Mouse (Mus musculus) small intestine, adult 2 months (tissue): ENCODE measurements around the gene Asphd1. TPM values are rescaled to one million over a fixed set of nuclear protein-coding genes. Genes with fewer than 3 reads are reported as not detected.

ENCODE experiments used
- H3K27ac ChIP-seq: fragments of 200-500 bp; 2 replicates; pipeline ENCODE4 v1.5.1; 2012; ENCODE audit warnings: low read depth, low read length, control low read depth, inconsistent platforms; ENCODE audit not compliant: insufficient read depth
- H3K27me3 ChIP-seq: fragments of 200-500 bp; 2 replicates; pipeline ENCODE4 v1.6.1; 2012; ENCODE audit warnings: mild to moderate bottlenecking, moderate library complexity, low read length, inconsistent platforms; ENCODE audit not compliant: control insufficient read depth, insufficient read depth
- H3K36me3 ChIP-seq: fragments of 200-500 bp; 2 replicates; pipeline ENCODE4 v1.6.1; 2012; ENCODE audit warnings: mild to moderate bottlenecking, low read length, control low read depth, inconsistent platforms; ENCODE audit not compliant: control insufficient read depth, insufficient read depth
- H3K4me1 ChIP-seq: fragments of 200-500 bp; 2 replicates; pipeline ENCODE4 v1.6.1; 2012; ENCODE audit warnings: low read length, inconsistent platforms, mixed read lengths; ENCODE audit not compliant: control insufficient read depth, insufficient read depth, insufficient read length
- H3K4me3 ChIP-seq: fragments of 200-500 bp; 2 replicates; pipeline ENCODE4 v1.5.1; 2012; ENCODE audit warnings: low read depth, mild to moderate bottlenecking, control low read depth, inconsistent platforms, low read length, moderate library complexity
- CTCF ChIP-seq: fragments of 200-500 bp; IDR thresholded peaks from 2 replicates; pipeline ENCODE4 v1.5.1; 2012; ENCODE audit warnings: low read depth, mild to moderate bottlenecking, control low read depth, inconsistent platforms, low read length, moderate library complexity, mixed read lengths; ENCODE audit not compliant: insufficient replicate concordance, insufficient read length; ENCODE audit errors: extremely low read depth
- POLR2A ChIP-seq: fragments of 200-500 bp; IDR thresholded peaks from 2 replicates; pipeline ENCODE4 v1.6.1; 2012; ENCODE audit warnings: low read depth, mild to moderate bottlenecking, control low read depth, inconsistent platforms, low read length, moderate library complexity
- WGBS: fragments of 180-500 bp; shearing (Covaris S2); methylation state at CpG from one replicate; pipeline ENCODE4 v1.1.7; 2018; 5-methylcytosine and 5-hydroxymethylcytosine counted together
- polyA plus RNA-seq: library from polyadenylated mRNA; depleted of rRNA; stranded (reverse); fragments of >200 nt; gene quantifications from 2 replicates; pipeline ENCODE4 v1.2.3, GENCODE M21; 2012

Asphd1 gene
- polyA plus RNA-seq, 1 experiment = 0.19 TPM

GRCm38 (mm10) chr7:126950647-126951615 is 1.5 kb upstream of the Asphd1 start:
- Histone ChIP-seq H3K27ac (no peak overlapping the region), H3K27me3 (peaks cover 19% of the 10 kb centered on the region), H3K36me3 (no peaks in the 10 kb centered on the region), H3K4me1 (peaks cover 5% of the 10 kb centered on the region), H3K4me3 (0 out of 2 replicates have a peak overlapping the region, but pooled peaks have one; percentile 5)
- WGBS = 14% methylated on average over 26 of the region's 26 CpGs
- TF ChIP-seq POLR2A (no peak), CTCF (no peak)

- WGBS = 2% methylated on average over 42 of the region's 42 CpGs
- peak within 1 kb of the TSS; percentile 62 for H3K4me3 ChIP-seq
- peaks cover 3% of the 10 kb centered on the region; the same call in 1 of the 2 replicates for H3K36me3 ChIP-seq
- no peak within 1 kb of the TSS for H3K27ac ChIP-seq
- H3K4me1 ChIP-seq = peaks cover 7% of the 10 kb centered on the region
- peaks cover 19% of the 10 kb centered on the region for H3K27me3 ChIP-seq
- TF ChIP-seq POLR2A (no peak), CTCF (no peak)
These were observed 638 bp upstream of the Asphd1 start, which contains the start of gene Sez6l2 for GRCm38 (mm10) chr7:126949793-126950646. Gene Sez6l2 (plus strand): TSS chr7:126950563.

GRCm38 (mm10) chr7:126948626-126949025 is 756 bp downstream of the Asphd1 start:
- Histone ChIP-seq H3K4me3 (no peak overlapping the region), H3K4me1 (peaks cover 9% of the 10 kb centered on the region), H3K36me3 (peaks cover 8% of the 10 kb centered on the region; the same call in 1 of the 2 replicates), H3K27me3 (peaks cover 19% of the 10 kb centered on the region), H3K27ac (no peak overlapping the region)
- TF ChIP-seq CTCF (no peak), POLR2A (no peak)
- WGBS = 85% methylated on average over 10 of the region's 10 CpGs

GRCm38 (mm10) chr7:126946530-126946929 is 2.9 kb downstream of the Asphd1 start:
- 67% methylated on average over 3 of the region's 3 CpGs for WGBS
- Histone ChIP-seq H3K27me3 (peaks cover 14% of the 10 kb centered on the region), H3K4me1 (peaks cover 9% of the 10 kb centered on the region), H3K4me3 (no peak overlapping the region), H3K36me3 (peaks cover 11% of the 10 kb centered on the region; the same call in 1 of the 2 replicates), H3K27ac (no peak overlapping the region)
- TF ChIP-seq CTCF (peak; percentile 61; the same call in 1 of the 2 replicates), POLR2A (no peak)

GRCm38 (mm10) chr7:126941801-126942200 is 7.6 kb downstream of the Asphd1 start:
- 82% methylated on average over 5 of the region's 5 CpGs for WGBS
- Histone ChIP-seq H3K36me3 (peaks cover 11% of the 10 kb centered on the region; the same call in 1 of the 2 replicates), H3K4me1 (peaks cover 8% of the 10 kb centered on the region), H3K27me3 (no peaks in the 10 kb centered on the region), H3K4me3 (no peak overlapping the region), H3K27ac (no peak overlapping the region)
- no peak for TF ChIP-seq CTCF
- no peak for TF ChIP-seq POLR2A

GRCm38 (mm10) chr7:126941171-126941570 is 8.2 kb downstream of the Asphd1 start:
- WGBS = 44% methylated on average over 6 of the region's 6 CpGs
- TF ChIP-seq POLR2A (no peak), CTCF (no peak)
- H3K4me3 ChIP-seq = no peak overlapping the region
- no peak overlapping the region for H3K27ac ChIP-seq
- H3K27me3 ChIP-seq = no peaks in the 10 kb centered on the region
- H3K4me1 ChIP-seq = peaks cover 8% of the 10 kb centered on the region
- H3K36me3 ChIP-seq = peaks cover 13% of the 10 kb centered on the region
